Mouse (Mus musculus) MEL (cell line): ENCODE data around the gene Rps16. TPM values are rescaled to one million over a fixed set of nuclear protein-coding genes. Genes with fewer than 3 reads are reported as not detected.
"Not testable (repeated sequence)": the region's sequence is repeated elsewhere in the genome, so short reads cannot be mapped to it uniquely, and the experiment has no call there.

Experiments used
- DNase-seq: peaks from one replicate; pipeline ENCODE4 v3.0.0; 2011; ENCODE audit warnings: low read depth, low spot score
- H3K27ac ChIP-seq: 2 replicates; pipeline ENCODE4 v1.5.1; 2012; ENCODE audit warnings: low read depth, mild to moderate bottlenecking, control low read depth, low read length, moderate library complexity; ENCODE audit not compliant: control insufficient read depth
- H3K27me3 ChIP-seq, 2 experiments: fragments of 150-350 bp in 1 of 2; sonication (generic) in 1 of 2; 2 replicates each; pipeline ENCODE4 v1.6.1; 2012; ENCODE audit warnings: low read length in 2 of 2, mild to moderate bottlenecking in 2 of 2, improper control_type of control experiment in 1 of 2, moderate library complexity in 1 of 2; ENCODE audit not compliant: insufficient read depth in 2 of 2, control insufficient read depth in 1 of 2
- H3K36me3 ChIP-seq, 2 experiments: 2 replicates each; pipeline ENCODE4 v1.6.1; 2012 to 2014; ENCODE audit warnings: low read length in 2 of 2, improper control_type of control experiment in 1 of 2, inconsistent platforms in 1 of 2, mild to moderate bottlenecking in 1 of 2; ENCODE audit not compliant: insufficient read depth in 2 of 2, control insufficient read depth in 1 of 2
- H3K4me1 ChIP-seq, 2 experiments: fragments of 150-350 bp in 1 of 2; sonication (generic) in 1 of 2; 2 replicates each; pipeline ENCODE4 v1.6.1; 2012; ENCODE audit warnings: low read length in 2 of 2, improper control_type of control experiment in 1 of 2, mild to moderate bottlenecking in 1 of 2; ENCODE audit not compliant: insufficient read depth in 2 of 2, control insufficient read depth in 1 of 2
- H3K4me3 ChIP-seq, 2 experiments: fragments of 150-350 bp in 1 of 2; sonication (generic) in 1 of 2; 2 replicates each; pipeline ENCODE4 v1.5.1; 2012; ENCODE audit warnings: low read depth in 2 of 2, low read length in 2 of 2, mild to moderate bottlenecking in 2 of 2, moderate library complexity in 2 of 2, control low read depth in 1 of 2, improper control_type of control experiment in 1 of 2; ENCODE audit not compliant: control insufficient read depth in 1 of 2, insufficient read depth in 1 of 2
- H3K79me2 ChIP-seq: 2 replicates; pipeline ENCODE4 v1.6.1; 2012; ENCODE audit warnings: mild to moderate bottlenecking, low read length, moderate library complexity; ENCODE audit not compliant: control insufficient read depth, poor library complexity, insufficient read depth
- H3K9ac ChIP-seq: 2 replicates; pipeline ENCODE4 v1.6.1; 2012; ENCODE audit warnings: low read depth, mild to moderate bottlenecking, control low read depth, low read length, moderate library complexity; ENCODE audit not compliant: control insufficient read depth, poor library complexity, severe bottlenecking
- H3K9me3 ChIP-seq: fragments of 150-350 bp; sonication (generic); replicated peaks from 2 replicates; pipeline ENCODE4 v1.6.1; 2012; ENCODE audit warnings: mild to moderate bottlenecking, low read length, improper control_type of control experiment, moderate library complexity; ENCODE audit not compliant: insufficient read depth
- MAFK ChIP-seq: IDR thresholded peaks from 2 replicates; pipeline ENCODE4 v1.6.1; 2011; ENCODE audit warnings: low read depth, mild to moderate bottlenecking, low read length, improper control_type of control experiment, borderline replicate concordance
- MYC ChIP-seq: IDR thresholded peaks from 2 replicates; pipeline ENCODE4 v1.6.1; 2011; ENCODE audit warnings: low read depth, mild to moderate bottlenecking, low read length, improper control_type of control experiment, moderate library complexity
- NELFE ChIP-seq: IDR thresholded peaks from 2 replicates; pipeline ENCODE4 v1.6.1; 2011; ENCODE audit warnings: low read depth, low read length, improper control_type of control experiment
- NRF1 ChIP-seq: IDR thresholded peaks from 2 replicates; pipeline ENCODE4 v1.6.1; 2014; ENCODE audit warnings: low read depth, mild to moderate bottlenecking, inconsistent platforms, low read length, improper control_type of control experiment, moderate library complexity; ENCODE audit not compliant: poor library complexity, insufficient read depth, severe bottlenecking
- POLR2AphosphoS5 ChIP-seq: IDR thresholded peaks from 2 replicates; pipeline ENCODE4 v1.6.1; 2012; ENCODE audit warnings: low read depth, borderline replicate concordance, mild to moderate bottlenecking, inconsistent platforms, low read length, moderate library complexity, mixed read lengths
- RCOR1 ChIP-seq: IDR thresholded peaks from 2 replicates; pipeline ENCODE4 v1.6.1; 2012; ENCODE audit warnings: low read depth, mild to moderate bottlenecking, inconsistent platforms, low read length, improper control_type of control experiment
- SMC3 ChIP-seq: IDR thresholded peaks from 2 replicates; pipeline ENCODE4 v1.6.1; 2011; ENCODE audit warnings: low read depth, low read length, improper control_type of control experiment
- TAL1 ChIP-seq: IDR thresholded peaks from 2 replicates; pipeline ENCODE4 v1.6.1; 2012; ENCODE audit warnings: mild to moderate bottlenecking, inconsistent platforms, low read length, moderate library complexity, mixed read lengths
- TBP ChIP-seq: IDR thresholded peaks from 2 replicates; pipeline ENCODE4 v1.8.0; 2011; ENCODE audit warnings: low read depth, low read length, improper control_type of control experiment
- UBTF ChIP-seq: IDR thresholded peaks from 2 replicates; pipeline ENCODE4 v1.6.1; 2012; ENCODE audit warnings: low read depth, mild to moderate bottlenecking, inconsistent platforms, low read length, improper control_type of control experiment, moderate library complexity, borderline replicate concordance; ENCODE audit not compliant: insufficient read depth
- USF1 ChIP-seq: IDR thresholded peaks from 2 replicates; pipeline ENCODE4 v1.6.1; 2014; ENCODE audit warnings: low read depth, mild to moderate bottlenecking, inconsistent platforms, low read length, improper control_type of control experiment, moderate library complexity
- ZMIZ1 ChIP-seq: IDR thresholded peaks from 2 replicates; pipeline ENCODE4 v1.6.1; 2012; ENCODE audit warnings: low read depth, mild to moderate bottlenecking, inconsistent platforms, low read length, improper control_type of control experiment, moderate library complexity
- polyA plus RNA-seq, 2 experiments: library from polyadenylated mRNA; stranded (reverse) in 1 of 2; unstranded in 1 of 2; fragments of >175 nt in 1 of 2; fragments of >200 nt in 1 of 2; gene quantifications; 2 replicates each; pipeline versions ENCODE4 v1.2.1 to v1.2.4; 2012; ENCODE audit warnings: low replicate concordance in 2 of 2, low read depth in 1 of 2; ENCODE audit not compliant: insufficient read length in 2 of 2, insufficient read depth in 1 of 2, missing spikeins in 1 of 2
- total RNA-seq: library from RNA; depleted of rRNA; stranded (reverse); fragments of 300-350 nt; gene quantifications from 2 replicates; pipeline ENCODE4 v1.2.3, GENCODE M21; 2012

The Rps16 gene
- total and polyA plus RNA-seq, 3 experiments = 1,661 to 2,343 (median 1,740) TPM

GRCm38 (mm10) chr7:28386462-28386861 lies 36.0 kb downstream of the Rps16 start (continued):
- no peak for TF ChIP-seq TAL1

GRCm38 (mm10) chr7:28386877-28387276 lies 36.4 kb downstream of the Rps16 start:
- H3K4me3 ChIP-seq, H3K27me3 ChIP-seq, H3K9ac ChIP-seq, H3K27ac ChIP-seq, DNase-seq, H3K9me3 ChIP-seq, H3K79me2 ChIP-seq: not testable (repeated sequence)
- Histone ChIP-seq H3K4me1 (peaks cover 2 to 23% of the 10 kb centered on the region in 2 experiments; a peak in 3 of 4 replicates), H3K36me3 (peaks cover 0 to 16% of the 10 kb centered on the region in 2 experiments; a peak in 2 of 4 replicates)

- peaks cover 0 to 16% of the 10 kb centered on the region in 2 experiments; a peak in 2 of 4 replicates for H3K36me3 ChIP-seq
- peak; percentile 18 for DNase-seq
- peaks cover 2 to 21% of the 10 kb centered on the region in 2 experiments; a peak in 3 of 4 replicates for H3K4me1 ChIP-seq
- TF ChIP-seq TBP (peak; percentile 93), USF1 (peak; percentile 57; the same call in 1 of the 2 replicates)
- H3K9ac ChIP-seq, H3K27me3 ChIP-seq, H3K9me3 ChIP-seq, H3K4me3 ChIP-seq, H3K27ac ChIP-seq, H3K79me2 ChIP-seq: not testable (repeated sequence)
Measured at GRCm38 (mm10) chr7:28387384-28387783, 36.9 kb downstream of the Rps16 start.

GRCm38 (mm10) chr7:28390331-28390730 lies 39.9 kb downstream of the Rps16 start:
- peaks cover 0 to 4% of the 10 kb centered on the region in 2 experiments; a peak in 1 of 4 replicates for H3K4me1 ChIP-seq
- H3K27me3 ChIP-seq = no peaks in the 10 kb centered on the region
- no peak overlapping the region for H3K9ac ChIP-seq
- H3K36me3 ChIP-seq = peaks cover 0 to 4% of the 10 kb centered on the region in 2 experiments; a peak in 1 of 4 replicates
- H3K9me3 ChIP-seq = no peaks in the 10 kb centered on the region
- peaks cover 19% of the 10 kb centered on the region for H3K79me2 ChIP-seq
- TF ChIP-seq USF1 = no peak
- TF ChIP-seq MAFK = no peak
- TF ChIP-seq RCOR1 = no peak
- TF ChIP-seq NELFE = no peak
- no peak for TF ChIP-seq SMC3
- TF ChIP-seq POLR2AphosphoS5 = no peak
- no peak for TF ChIP-seq UBTF
- no peak for TF ChIP-seq MYC
- TF ChIP-seq ZMIZ1 = no peak
- no peak for TF ChIP-seq NRF1
- H3K27ac ChIP-seq = no peak overlapping the region
- DNase-seq = no peak
- no peak overlapping the region for H3K4me3 ChIP-seq
